Mouse (Mus musculus) cortical plate, adult 2 months (tissue): ENCODE data around the gene Gp5.

ENCODE experiments used
- CTCF ChIP-seq: fragments of 200-500 bp; IDR thresholded peaks from 2 replicates; pipeline ENCODE4 v1.5.1; 2011; ENCODE audit warnings: mild to moderate bottlenecking, control low read depth, low read length; ENCODE audit not compliant: insufficient read depth; ENCODE audit errors: extremely low read depth
- POLR2A ChIP-seq: fragments of 200-500 bp; IDR thresholded peaks from 2 replicates; pipeline ENCODE4 v1.6.1; 2011; ENCODE audit warnings: mild to moderate bottlenecking, low read length, control low read depth; ENCODE audit not compliant: insufficient read depth; ENCODE audit errors: extremely low read depth

DNA sequence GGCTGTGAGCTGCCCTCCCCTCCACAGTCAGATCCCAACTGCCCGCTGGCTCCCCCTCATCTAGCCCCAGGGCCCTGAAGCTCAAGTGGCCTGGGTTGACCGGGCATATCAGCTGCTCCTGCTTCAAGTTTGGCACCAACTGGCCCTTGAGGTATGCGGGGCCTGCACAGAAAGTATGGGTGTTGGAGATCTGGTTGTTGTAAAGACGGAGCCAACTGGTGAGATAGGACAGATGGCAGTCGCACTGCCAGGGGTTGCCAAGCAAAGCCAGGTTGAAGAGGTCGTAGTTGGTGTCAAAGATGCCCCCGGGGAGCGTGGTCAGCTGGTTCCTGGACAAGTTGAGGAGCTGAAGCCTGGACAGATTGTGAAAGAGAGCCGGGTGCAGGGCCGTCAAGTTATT, 51.1 kb downstream of the Gp5 start:
- TF ChIP-seq CTCF (no peak), POLR2A (no peak)
